Mouse (Mus musculus): ENCODE data around the gene B4galt1.
"Not testable (repeated sequence)": the region's sequence is repeated elsewhere in the genome, so short reads cannot be mapped to it uniquely, and the experiment has no call there.

The B4galt1 gene

DNA sequence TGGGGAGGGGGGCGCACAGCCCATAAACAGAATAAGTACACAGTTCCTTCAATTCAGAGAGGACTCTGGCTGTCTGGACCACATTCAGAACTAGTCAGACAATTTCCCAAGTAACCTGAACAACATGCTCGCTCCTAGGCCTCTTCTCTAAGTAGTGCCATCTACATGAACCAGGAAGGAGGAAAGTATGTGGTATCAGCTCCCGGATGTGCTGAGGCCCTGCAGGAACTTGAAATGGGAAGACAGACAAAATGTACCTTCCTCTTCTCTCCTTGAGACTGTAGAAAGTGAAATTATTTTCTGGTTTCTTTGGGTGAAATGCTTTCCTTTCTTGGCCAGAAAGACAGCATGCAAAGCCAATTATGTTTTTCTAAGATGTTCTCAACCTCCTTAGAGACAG, 38.7 kb downstream of the B4galt1 start:
- DNase-seq, result no peak

DNA sequence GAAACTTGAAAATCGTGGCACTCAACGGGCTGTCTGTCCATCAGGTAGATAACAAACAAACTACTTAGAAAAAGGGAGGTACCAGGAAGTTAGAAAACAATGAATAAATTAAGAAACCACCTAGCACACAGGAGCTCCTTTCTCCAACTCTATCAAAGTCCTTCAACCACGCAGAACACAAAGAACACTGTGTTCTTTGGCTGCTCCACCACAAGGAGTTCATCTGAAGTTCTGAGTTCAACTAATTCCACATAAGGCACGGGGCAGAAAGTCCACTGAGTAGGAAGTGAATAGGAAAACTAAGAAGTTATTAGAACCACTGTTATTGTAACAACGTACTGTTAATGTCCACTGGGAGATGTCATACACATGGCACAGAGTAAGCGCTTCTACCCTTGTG, 39.4 kb downstream of the B4galt1 start:
- no peak for DNase-seq

DNA sequence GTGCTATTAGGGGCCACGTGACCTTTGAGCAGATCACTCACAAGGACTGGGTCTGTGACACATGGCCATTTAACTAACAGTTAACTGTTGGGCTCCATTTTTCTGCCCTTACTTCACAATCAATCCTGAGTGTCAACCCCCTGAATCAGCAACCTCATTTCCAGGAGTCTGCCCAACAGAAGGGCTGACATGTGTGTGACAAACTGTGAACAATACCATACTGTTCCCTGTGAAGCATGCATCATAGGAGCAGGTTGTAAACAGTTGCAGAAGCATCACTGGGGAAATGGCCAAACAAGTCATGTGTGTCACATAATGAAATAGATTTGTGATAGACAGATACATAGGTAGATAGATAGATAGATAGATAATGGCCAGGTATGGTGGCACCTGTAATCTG, 40.9 kb downstream of the B4galt1 start:
- DNase-seq, result no peak

DNA sequence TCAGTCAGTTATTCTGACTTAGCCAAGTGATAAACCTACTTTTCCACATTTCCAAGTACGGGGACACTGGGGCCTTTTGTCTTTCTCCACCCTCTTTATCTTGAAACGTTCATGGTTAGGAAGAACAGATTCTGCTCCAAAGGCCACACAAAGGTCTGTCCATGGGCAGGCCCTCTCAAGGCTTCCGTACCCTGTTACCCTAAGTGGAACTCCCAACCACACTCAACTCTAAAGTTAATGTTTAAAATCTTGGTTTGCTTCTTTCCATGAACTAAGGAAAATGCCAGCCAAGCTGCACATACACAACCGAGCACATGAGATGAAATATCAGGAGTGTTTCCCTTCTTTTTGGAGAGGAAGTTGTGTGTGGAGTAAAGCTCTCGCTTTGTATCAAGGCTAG, 43.3 kb downstream of the B4galt1 start:
- DNase-seq, result no peak

DNA sequence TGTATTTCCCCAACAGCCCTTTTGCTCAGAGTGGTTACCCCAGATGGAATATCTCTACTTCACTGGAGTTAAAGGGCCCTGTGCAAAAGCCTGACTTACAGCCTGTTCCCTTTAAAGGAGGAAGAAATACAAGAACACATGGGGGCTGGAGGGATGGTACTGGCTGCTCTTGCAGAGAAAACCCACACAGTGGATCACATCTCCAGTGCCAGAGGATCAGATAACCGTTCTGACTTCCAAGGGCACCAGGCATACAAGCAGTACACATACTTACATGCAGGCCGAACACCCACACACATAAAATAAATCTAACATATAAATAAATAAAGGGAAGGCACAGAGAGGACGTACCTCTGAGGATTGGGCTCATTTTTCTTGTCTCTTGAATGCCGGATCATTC, 46.4 kb downstream of the B4galt1 start:
- DNase-seq, result no peak

DNA sequence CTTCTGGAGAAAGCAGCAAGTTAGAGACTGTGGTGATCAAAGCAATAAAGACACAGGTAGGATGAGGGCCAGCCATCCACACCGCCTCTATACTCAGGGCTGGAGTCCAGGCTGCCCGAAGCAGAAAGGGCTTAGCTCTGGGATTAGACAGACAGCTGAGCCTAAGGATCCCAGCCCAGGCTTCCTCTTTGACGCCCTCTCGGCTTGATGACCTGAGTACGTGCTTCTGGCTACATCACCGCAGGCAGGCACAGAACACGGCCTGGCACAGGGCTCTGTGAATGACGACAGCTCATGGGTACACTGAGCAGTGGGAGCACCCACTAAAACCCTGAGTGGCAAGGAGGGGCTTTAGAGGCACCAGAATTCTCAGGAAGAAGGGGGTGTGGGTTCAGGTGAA, 48.4 kb downstream of the B4galt1 start:
- no peak for DNase-seq

DNA sequence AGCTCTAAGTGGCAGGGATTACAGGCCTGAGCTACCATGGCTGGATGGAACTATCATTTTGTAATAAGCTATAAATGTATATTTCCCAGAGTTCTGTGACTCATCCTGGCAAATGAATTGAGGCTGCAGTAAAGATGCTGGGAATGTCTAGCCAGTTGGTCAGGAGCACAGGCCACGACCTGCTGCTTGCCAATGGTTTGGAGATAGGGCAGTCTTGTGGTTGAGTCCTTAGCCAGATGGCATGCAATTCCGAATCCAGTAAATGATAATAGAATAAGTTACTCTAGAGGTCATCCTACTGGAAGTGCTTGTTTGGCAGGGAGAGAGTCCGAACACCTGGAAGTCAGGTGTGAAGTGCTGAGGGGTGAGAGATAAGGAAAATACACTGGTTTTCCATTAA, 51.0 kb downstream of the B4galt1 start:
- no peak for DNase-seq

DNA sequence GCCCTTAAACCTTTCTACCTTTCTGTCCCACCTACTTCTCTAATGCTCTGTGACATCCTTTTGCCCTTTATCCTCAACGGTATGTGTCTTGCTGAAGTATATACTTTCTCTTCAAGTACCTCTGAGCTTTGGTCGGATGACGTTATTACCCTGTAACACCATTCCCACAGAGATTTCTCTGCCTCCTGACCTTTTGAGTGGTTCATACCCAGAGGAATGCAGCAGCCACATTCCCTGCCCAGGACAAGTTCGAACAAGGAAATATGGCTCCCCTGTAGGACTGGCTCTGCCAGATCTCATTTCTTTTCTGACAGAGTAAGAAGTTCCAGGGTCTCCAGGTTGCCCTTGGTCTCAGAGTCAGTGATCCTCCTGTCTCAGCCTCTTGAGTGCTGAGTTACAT, 51.9 kb downstream of the B4galt1 start:
- no peak for DNase-seq

DNA sequence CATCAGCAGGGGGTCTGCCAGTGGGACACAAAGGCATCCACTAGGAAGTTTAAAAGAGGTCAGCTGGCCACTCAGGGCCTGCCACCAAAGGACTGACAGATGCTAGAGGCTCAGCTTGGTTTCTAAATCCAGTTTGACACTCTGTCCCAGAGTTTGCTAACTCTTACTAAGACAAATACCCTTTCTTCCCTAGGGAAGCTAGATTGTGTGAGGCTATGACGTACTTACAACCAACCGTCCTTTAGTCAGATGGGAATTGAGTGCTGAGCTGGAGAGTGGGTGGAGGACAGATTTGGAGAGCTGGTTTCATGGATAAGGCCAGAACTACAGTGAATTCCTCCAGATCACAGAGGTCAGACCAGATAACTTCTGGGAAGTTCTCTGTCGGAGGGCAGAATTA, 52.9 kb downstream of the B4galt1 start:
- DNase-seq, result no peak

DNA sequence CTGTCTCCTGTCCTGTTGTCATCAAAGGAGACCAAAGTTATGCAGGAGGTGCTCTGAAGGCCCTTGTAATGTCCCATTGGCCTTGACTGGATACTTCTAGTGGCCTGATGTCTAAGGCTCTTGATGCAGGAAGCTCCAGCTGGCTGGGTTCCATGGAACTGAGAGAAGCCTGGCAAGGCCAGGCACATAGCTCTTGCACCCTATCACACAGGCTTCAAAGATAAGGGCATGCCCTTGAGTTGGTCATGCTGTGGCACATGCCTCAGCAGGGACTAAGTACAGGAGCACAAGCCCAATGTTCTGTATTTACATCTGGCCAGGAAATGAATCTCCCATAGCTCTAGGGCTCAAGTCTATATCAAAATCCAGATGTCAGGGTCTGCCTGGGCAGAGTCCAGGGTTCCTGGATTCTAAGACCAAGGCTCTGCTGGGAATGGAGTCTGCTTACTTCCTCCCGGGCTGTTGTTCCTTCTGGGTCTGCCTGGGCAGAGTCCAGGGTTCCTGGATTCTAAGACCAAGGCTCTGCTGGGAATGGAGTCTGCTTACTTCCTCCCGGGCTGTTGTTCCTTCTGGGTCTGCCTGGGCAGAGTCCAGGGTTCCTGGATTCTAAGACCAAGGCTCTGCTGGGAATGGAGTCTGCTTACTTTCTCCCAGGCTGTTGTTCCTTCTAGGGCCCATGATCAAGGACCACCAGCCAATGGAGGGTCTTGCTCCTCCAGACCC, 54.8 kb downstream of the B4galt1 start:
- DNase-seq, result not testable (repeated sequence)

DNA sequence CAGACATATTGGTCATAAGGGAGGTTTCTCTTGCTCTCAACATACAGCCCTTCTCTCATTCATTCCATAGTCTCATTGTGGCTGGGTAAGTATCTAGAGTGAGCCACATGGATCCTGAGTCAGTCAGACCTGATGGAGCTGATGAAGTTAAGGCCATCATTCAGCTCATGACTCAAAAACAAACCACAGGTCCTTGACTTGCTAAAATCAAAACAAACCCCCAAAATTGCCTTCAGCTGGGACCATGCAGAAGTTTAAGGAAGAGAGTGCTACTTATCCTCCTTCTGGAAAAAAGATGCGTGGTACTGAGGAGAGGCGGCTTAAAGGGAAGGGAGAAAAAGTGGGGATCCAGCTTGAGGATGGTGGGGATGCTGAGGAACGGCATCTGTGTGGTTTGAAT, 58.0 kb downstream of the B4galt1 start:
- DNase-seq, result no peak

DNA sequence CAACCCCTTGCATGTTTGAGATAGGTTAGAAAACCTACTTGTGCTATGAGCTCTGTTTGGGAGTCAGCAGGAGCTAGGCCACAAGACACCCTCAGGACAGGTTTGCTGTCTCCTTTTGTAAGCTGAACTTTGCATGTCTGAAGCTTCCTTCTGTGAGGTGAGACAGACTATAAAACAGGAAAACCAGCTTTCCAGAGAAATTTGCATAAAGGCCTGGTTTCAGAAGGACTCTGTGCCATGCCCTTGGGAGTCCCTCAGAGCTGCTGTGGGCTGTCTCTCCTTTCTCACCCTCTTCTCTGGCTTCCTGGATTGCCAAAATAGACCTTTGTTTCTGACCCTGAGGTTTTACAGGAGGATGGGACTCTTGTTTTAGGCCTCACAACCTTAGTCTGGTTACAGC, 59.5 kb downstream of the B4galt1 start:
- no peak for DNase-seq

DNA sequence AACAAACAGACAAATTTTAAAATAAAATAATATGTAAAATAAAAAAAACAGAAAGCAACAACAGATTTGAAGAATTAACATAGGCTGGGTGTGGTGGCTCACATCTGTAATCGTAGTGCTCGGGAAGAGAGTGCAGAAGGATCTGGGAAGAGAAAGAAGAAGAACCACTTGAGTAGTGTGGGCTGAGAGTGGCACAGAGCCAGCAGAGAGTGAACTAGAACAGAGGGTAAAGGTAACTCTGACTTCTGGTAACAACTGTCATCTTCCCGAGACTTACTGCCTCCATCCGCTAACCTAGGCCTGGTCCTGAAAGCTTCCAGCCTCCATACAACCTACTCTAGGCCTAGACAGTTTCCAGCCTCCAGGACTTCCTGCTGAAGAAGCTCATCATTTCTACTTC, 62.6 kb downstream of the B4galt1 start:
- no peak for DNase-seq

DNA sequence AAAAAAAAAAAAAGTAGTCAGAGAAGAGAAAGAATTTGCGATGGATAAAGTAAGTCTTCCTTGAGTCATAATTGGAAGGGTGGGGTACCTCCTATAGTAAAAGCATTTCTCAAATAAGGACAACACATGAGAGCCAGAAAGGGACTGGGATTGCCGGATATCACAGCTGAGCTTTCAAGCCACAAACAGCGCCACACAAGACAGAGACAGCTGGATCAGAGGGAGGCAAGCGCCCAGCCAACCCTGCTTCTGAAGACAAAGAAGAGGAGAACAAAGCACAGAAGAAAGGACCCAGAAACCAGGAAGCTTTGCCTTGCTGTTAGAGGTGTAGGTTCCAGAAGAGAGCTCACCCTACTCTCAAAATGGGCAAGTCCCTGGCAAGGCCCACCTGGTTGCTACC, 67.2 kb downstream of the B4galt1 start:
- DNase-seq, result no peak

DNA sequence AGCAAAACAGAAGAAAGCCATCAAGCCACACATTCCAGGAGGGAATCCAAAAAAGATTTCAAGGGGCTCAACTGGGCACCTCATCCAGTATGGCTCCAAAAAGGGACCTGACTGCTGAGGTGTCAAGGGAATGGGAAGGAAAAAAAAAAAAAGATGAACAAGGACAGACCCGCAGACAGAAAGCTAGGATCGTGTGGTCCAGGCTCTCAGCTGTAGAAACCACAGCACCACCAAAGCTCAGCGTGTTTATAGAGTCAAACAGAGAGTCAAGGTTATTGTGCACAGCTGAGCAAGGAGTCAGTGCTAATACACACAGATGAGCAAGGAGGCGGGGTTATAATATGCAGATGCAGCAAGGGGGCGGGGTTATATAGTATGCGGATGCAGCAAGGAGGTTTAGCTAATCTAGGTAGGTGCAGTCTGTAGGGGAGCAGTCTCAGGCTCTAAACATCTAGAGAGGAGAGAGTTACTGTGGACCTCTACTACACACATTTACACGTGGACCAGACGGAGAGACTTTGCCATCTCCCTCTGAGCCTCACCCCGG, 68.1 kb downstream of the B4galt1 start:
- no peak for DNase-seq

DNA sequence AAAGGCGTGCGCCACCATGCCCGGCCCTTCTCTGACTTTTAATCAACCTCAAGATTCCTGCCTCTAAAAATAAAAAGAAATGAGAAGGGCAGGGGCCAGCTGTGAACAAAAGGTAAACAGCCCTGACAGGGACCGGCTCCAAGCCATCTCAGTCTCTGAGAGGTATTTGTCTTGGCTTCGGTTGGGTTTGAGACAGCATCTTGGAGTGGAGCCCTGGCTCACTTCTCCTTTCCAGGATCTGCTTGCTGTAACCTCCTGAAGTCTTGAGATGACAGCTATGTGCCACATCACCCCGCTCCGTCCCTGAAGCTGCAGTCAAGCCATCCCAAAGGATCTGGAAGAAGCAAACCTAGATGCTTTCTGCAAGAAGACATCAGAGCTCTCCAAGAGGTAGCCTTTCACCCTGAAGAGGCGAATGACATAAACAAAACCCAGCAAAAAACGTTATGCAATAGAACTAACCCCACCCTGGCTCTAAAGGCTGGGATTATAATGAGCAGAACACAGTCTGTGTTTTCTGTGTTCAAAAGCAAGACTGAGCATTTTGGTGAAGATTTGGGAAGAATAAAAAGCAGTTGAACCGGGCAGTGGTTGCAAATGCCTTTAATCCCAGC, 69.1 kb downstream of the B4galt1 start:
- no peak for DNase-seq

DNA sequence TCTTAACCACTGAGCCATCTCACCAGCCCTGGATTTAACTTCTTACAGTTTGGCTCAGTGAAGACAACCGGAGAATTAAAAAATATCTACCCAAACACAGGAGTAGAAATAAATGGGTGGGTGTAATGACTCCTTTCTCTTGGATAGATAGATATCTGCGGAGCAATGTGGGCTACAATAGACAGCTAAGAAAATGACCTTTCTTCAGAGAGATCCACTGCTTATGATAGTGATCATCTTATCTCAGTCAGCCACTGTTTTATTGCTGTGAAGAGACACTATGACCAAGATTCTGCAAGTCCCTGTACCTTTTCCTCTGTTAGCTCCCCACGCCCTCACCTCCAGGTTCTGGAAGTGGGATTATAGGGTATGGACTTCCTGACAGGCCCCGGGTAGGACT, 70.8 kb downstream of the B4galt1 start:
- no peak for DNase-seq

DNA sequence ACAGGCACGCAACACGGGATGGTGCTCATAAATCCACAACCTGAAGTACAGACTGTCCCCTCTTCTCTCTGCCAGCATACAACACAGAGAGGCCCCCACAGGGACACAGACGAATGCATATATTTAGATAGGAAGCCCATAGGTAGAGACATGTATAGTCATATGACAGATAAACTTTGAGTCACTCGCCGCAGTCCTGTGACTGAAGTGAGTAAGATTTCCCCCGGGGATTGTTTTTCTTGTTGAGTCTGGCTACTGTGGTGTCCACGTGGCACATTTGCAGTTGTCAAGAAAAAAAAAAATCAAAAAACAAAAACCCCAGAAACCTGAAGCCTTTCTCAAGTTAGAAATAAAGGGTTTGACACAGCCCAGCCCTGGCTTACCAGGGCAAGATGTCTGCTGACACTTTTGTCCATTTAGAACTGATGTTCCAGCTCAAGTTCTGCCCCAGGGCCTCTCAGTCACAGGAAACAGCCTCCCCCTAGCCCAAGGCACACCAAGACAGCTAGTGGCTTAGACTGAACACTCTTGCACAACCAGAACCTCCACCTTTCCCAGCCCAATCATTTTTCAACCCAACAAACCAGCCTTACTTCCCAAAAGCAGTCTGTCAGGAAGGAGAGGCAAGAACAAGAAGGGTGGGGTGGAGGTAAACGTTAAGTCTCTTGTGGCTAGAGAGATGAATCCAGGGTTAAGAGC, 71.9 kb downstream of the B4galt1 start:
- DNase-seq, result no peak

DNA sequence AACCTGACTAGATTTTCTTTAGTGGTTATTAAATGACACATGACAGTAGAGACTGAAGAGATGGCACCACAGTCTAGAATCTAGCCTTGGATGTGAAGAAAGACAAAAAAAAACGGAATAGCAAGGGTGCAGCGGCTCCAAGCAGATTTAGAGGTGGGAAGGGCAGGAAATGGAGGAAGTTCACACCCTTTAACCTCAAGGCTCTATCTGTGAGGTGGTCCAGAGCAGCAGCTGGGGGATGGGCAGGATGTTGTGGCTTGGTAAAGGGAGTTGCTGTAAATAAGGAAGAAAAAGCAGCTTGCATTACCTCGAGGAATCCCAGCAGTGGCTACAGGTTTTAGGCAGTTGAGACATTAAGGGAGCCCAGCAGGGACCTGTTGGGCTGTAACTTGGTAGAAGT, 72.7 kb downstream of the B4galt1 start:
- DNase-seq, result no peak

DNA sequence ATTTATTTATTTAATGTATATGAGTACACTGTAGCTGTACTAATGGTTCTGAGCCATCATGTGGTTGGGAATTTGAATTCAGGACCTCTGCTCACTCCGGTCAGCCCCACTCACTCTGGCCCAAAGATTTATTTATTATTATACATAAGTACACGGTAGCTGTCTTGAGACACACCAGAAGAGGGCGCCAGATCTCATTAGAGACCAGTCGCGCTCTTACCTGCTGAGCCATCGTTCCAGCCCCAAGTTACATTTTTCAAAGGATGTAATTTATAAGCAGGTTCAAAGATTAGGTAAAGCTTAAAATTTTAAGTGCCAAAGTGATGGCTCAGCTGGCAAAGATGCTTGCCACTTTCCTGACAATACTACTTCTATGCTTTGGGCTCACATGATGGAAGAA, 75.1 kb downstream of the B4galt1 start:
- no peak for DNase-seq

DNA sequence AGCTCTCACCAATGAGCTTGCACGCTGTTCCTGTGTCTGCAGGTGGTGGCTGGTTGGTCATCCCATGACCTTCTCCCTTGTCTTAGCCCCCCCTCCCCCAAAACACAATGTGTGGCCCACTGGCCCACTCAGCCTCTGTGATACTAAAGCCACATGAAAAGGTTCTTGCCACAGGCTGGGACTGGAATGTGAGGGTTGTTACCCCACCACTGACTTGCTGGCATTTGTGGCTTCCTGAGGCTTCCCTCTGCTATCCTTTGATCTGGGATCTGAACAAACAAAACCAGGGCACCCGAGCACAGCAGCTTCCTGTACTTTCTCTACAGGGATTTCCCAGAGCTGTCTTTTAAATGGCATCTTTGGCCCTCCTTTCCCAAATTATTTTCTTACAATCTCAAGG, 76.7 kb downstream of the B4galt1 start:
- DNase-seq, result no peak

DNA sequence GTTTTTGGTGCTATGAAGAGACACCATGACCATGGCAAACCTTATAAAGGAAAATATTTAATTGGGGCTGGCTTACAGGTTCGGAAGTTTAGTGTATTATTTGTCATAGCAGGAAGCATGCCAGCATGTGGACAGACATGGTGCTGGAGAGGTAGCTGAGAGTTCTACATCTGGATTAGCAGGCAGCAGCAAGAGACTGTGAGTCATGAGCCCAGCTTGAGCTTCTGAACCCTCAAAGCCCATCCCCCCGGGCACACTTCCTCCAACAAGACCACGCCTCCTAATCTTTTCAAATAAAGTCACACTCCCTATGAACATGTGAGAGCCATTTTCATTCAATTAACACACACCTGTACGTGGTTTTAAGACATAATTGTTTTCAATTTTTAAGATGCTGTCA, 77.4 kb downstream of the B4galt1 start:
- no peak for DNase-seq

DNA sequence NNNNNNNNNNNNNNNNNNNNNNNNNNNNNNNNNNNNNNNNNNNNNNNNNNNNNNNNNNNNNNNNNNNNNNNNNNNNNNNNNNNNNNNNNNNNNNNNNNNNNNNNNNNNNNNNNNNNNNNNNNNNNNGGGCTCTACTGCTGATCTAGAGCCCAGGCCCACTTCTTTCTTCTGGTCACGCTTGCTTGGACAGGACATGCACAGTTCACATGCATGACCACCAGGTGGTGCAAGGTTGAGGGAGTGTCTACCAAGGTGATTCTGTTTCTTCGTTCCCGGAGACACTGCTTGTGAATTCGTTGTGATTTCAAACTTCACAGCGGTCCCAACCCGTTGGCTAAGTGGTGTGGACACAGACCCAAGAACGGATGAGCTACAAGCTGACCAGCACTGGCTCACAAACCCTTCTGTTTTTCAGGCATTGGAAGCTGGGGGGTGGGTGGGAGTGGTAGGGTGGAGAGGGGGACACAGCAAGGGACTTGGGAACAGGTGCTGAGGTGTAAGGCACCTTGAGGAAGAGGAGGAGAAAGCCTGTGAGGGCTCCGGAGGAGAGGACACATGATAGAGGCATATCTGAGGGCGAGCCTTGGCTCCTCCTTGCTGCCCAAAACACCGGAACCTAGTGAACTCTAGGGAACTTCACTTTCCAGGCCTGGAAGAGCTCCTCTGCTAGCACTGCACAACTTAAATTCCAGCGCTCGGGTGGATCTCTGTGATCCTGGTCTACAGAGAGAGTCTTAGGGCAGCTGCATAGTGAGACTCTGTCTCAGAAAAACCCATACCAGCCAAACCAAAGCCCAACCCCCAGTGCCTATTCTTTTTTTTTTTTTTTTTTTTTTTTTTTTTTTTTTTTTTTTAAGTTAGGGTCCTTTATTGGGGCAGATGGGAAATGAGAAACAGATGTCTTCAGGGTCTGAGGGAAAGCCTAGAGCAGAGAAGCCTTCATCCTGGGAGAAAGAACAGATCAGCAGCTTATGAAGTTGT, 79.2 kb downstream of the B4galt1 start:
- DNase-seq, result peak; percentile 32
